Mouse (Mus musculus): ENCODE measurements around the gene Ccdc187. TPM values are rescaled to one million over a fixed set of nuclear protein-coding genes. Genes with fewer than 3 reads are reported as not detected.

The Ccdc187 gene
- 0.26 and 0.32 TPM in 2 replicates for polyA plus RNA-seq (2012; rRNA removed)
- 0.03 and 0.06 TPM in 2 replicates for polyA plus RNA-seq (2014; fragmentation: Nextera tagmentation; extraction: Ambion mirVana)

GRCm38 (mm10) chr2:26294457-26294856, at the start of gene Ccdc187:
Ccdc187 (minus strand) TSS chr2:26294557.
- no peak within 1 kb of the TSS for H3K27ac ChIP-seq (replicated peaks; ENCODE audit: low read depth, low read length)
- H3K9ac ChIP-seq (ENCODE audit: low read depth, low read length, severe bottlenecking), result no peak within 1 kb of the TSS
- H3K9me3 ChIP-seq (ENCODE audit: control insufficient read depth, low read length), result no peaks in the 10 kb centered on the region
- DNase-seq (ENCODE audit: low spot score) (no peak), ATAC-seq (ENCODE audit: low FRiP score, low read depth) (no peak)
- no peak for TF ChIP-seq POLR2A (IDR thresholded peaks at IDR 0.05; ENCODE audit: borderline replicate concordance, extremely low read depth, insufficient read depth, insufficient read length)
- H3K4me2 ChIP-seq (replicated peaks; ENCODE audit: low read depth, low read length, severe bottlenecking), result no peak within 1 kb of the TSS
- H3K36me3 ChIP-seq (ENCODE audit: control insufficient read depth, insufficient read depth, low read length), result no peaks in the 10 kb centered on the region
- H3K27me3 ChIP-seq (ENCODE audit: control insufficient read depth, insufficient read depth, low read length), result no peaks in the 10 kb centered on the region
- no peaks in the 10 kb centered on the region; the same call in 1 of the 2 replicates for H3K4me1 ChIP-seq (ENCODE audit: control insufficient read depth, insufficient read depth, low read length)
- H3K4me3 ChIP-seq (replicated peaks; ENCODE audit: low read length), result no peak within 1 kb of the TSS
- 57% methylated on average over 2 of the region's 2 CpGs for WGBS

GRCm38 (mm10) chr2:26342609-26343490, 48.5 kb upstream of the Ccdc187 start:
- no peak for TF ChIP-seq POLR2A (IDR thresholded peaks at IDR 0.05; ENCODE audit: borderline replicate concordance, extremely low read depth, insufficient read depth, insufficient read length)
- Histone ChIP-seq H3K27me3 (ENCODE audit: control insufficient read depth, insufficient read depth, low read length) (no peaks in the 10 kb centered on the region), H3K27ac (replicated peaks; ENCODE audit: low read depth, low read length) (no peak overlapping the region), H3K36me3 (ENCODE audit: control insufficient read depth, insufficient read depth, low read length) (peaks cover 95% of the 10 kb centered on the region), H3K9me3 (ENCODE audit: control insufficient read depth, low read length) (no peaks in the 10 kb centered on the region), H3K9ac (ENCODE audit: low read depth, low read length, severe bottlenecking) (no peak overlapping the region), H3K4me3 (replicated peaks; ENCODE audit: low read length) (no peak overlapping the region), H3K4me1 (ENCODE audit: control insufficient read depth, insufficient read depth, low read length) (no peaks in the 10 kb centered on the region), H3K4me2 (replicated peaks; ENCODE audit: low read depth, low read length, severe bottlenecking) (no peak overlapping the region)
- no peak for ATAC-seq (ENCODE audit: low FRiP score, low read depth)
- WGBS, result 78% methylated on average over 11 of the region's 11 CpGs
- no peak for DNase-seq (ENCODE audit: low spot score)

- no peaks in the 10 kb centered on the region for H3K27me3 ChIP-seq (ENCODE audit: control insufficient read depth, insufficient read depth, low read length)
- 86% methylated on average over 10 of the region's 10 CpGs for WGBS
- no peak overlapping the region for H3K27ac ChIP-seq (replicated peaks; ENCODE audit: low read depth, low read length)
- no peak overlapping the region for H3K4me2 ChIP-seq (replicated peaks; ENCODE audit: low read depth, low read length, severe bottlenecking)
- no peak overlapping the region for H3K4me3 ChIP-seq (replicated peaks; ENCODE audit: low read length)
- H3K9ac ChIP-seq (ENCODE audit: low read depth, low read length, severe bottlenecking), result no peak overlapping the region
- H3K4me1 ChIP-seq (ENCODE audit: control insufficient read depth, insufficient read depth, low read length), result no peaks in the 10 kb centered on the region
- DNase-seq (ENCODE audit: low spot score) (no peak), ATAC-seq (ENCODE audit: low FRiP score, low read depth) (0 out of 2 replicates have a peak, but pooled peaks have one; percentile 16)
- no peaks in the 10 kb centered on the region for H3K9me3 ChIP-seq (ENCODE audit: control insufficient read depth, low read length)
- H3K36me3 ChIP-seq (ENCODE audit: control insufficient read depth, insufficient read depth, low read length), result peaks cover 87% of the 10 kb centered on the region
- TF ChIP-seq POLR2A (IDR thresholded peaks at IDR 0.05; ENCODE audit: borderline replicate concordance, extremely low read depth, insufficient read depth, insufficient read length), result no peak
Observed at GRCm38 (mm10) chr2:26342044-26342443, 47.7 kb upstream of the Ccdc187 start.

GRCm38 (mm10) chr2:26341510-26341981, 47.2 kb upstream of the Ccdc187 start:
- Histone ChIP-seq H3K9ac (ENCODE audit: low read depth, low read length, severe bottlenecking) (no peak overlapping the region), H3K4me1 (ENCODE audit: control insufficient read depth, insufficient read depth, low read length) (no peaks in the 10 kb centered on the region), H3K4me3 (replicated peaks; ENCODE audit: low read length) (no peak overlapping the region), H3K36me3 (ENCODE audit: control insufficient read depth, insufficient read depth, low read length) (peaks cover 82% of the 10 kb centered on the region), H3K4me2 (replicated peaks; ENCODE audit: low read depth, low read length, severe bottlenecking) (no peak overlapping the region), H3K27me3 (ENCODE audit: control insufficient read depth, insufficient read depth, low read length) (no peaks in the 10 kb centered on the region), H3K9me3 (ENCODE audit: control insufficient read depth, low read length) (no peaks in the 10 kb centered on the region), H3K27ac (replicated peaks; ENCODE audit: low read depth, low read length) (no peak overlapping the region; the same call in 1 of the 2 replicates)
- 94% methylated on average over 2 of the region's 2 CpGs for WGBS
- no peak for DNase-seq (ENCODE audit: low spot score)
- 0 out of 2 replicates have a peak, but pooled peaks have one; percentile 5 for ATAC-seq (ENCODE audit: low FRiP score, low read depth)
- no peak for TF ChIP-seq POLR2A (IDR thresholded peaks at IDR 0.05; ENCODE audit: borderline replicate concordance, extremely low read depth, insufficient read depth, insufficient read length)

GRCm38 (mm10) chr2:26339204-26339551, 44.8 kb upstream of the Ccdc187 start:
- H3K4me3 ChIP-seq (replicated peaks; ENCODE audit: low read length), result no peak overlapping the region
- peaks cover 58% of the 10 kb centered on the region for H3K36me3 ChIP-seq (ENCODE audit: control insufficient read depth, insufficient read depth, low read length)
- ATAC-seq (ENCODE audit: low FRiP score, low read depth) (no peak), DNase-seq (ENCODE audit: low spot score) (no peak)
- H3K27me3 ChIP-seq (ENCODE audit: control insufficient read depth, insufficient read depth, low read length), result no peaks in the 10 kb centered on the region
- H3K4me1 ChIP-seq (ENCODE audit: control insufficient read depth, insufficient read depth, low read length), result no peaks in the 10 kb centered on the region
- TF ChIP-seq POLR2A (IDR thresholded peaks at IDR 0.05; ENCODE audit: borderline replicate concordance, extremely low read depth, insufficient read depth, insufficient read length), result no peak
- WGBS, result 92% methylated on average over 5 of the region's 5 CpGs
- H3K9me3 ChIP-seq (ENCODE audit: control insufficient read depth, low read length), result no peaks in the 10 kb centered on the region
- no peak overlapping the region for H3K4me2 ChIP-seq (replicated peaks; ENCODE audit: low read depth, low read length, severe bottlenecking)
- H3K27ac ChIP-seq (replicated peaks; ENCODE audit: low read depth, low read length), result no peak overlapping the region
- H3K9ac ChIP-seq (ENCODE audit: low read depth, low read length, severe bottlenecking), result no peak overlapping the region
